Mouse (Mus musculus) gastrocnemius, postnatal 4 days (tissue): ENCODE data around the gene Slit3. TPM values are rescaled to one million over a fixed set of nuclear protein-coding genes. Genes with fewer than 3 reads are reported as not detected.

Experiments
- DNase-seq, 2 experiments: peaks; one replicate each; pipeline ENCODE4 v3.0.0; 2021 to 2022; ENCODE audit warnings: low spot score in 2 of 2, mixed read lengths in 2 of 2
- total RNA-seq, 2 experiments: library from RNA; stranded (reverse); gene quantifications; 2 replicates each; pipeline ENCODE4 v1.2.3; 2021

Gene Slit3
- total RNA-seq, 2 experiments from 2014 or later, result 17.0 to 24.0 TPM

- no peak for DNase-seq
Measured at GRCm38 (mm10) chr11:35614530-35614929, 493.5 kb downstream of the Slit3 start.

- DNase-seq, result no peak
Measured at GRCm38 (mm10) chr11:35619421-35619820, 498.4 kb downstream of the Slit3 start.

- DNase-seq, result no peak
Measured at GRCm38 (mm10) chr11:35622736-35623135, 501.7 kb downstream of the Slit3 start.

- DNase-seq, result no peak
Measured at GRCm38 (mm10) chr11:35624515-35625270, 503.7 kb downstream of the Slit3 start.

- DNase-seq, result no peak
Measured at GRCm38 (mm10) chr11:35625576-35625975, 504.6 kb downstream of the Slit3 start.

GRCm38 (mm10) chr11:35626161-35626885 lies 505.3 kb downstream of the Slit3 start:
- peak in 1 of 2 experiments; percentile 29 for DNase-seq

DNA sequence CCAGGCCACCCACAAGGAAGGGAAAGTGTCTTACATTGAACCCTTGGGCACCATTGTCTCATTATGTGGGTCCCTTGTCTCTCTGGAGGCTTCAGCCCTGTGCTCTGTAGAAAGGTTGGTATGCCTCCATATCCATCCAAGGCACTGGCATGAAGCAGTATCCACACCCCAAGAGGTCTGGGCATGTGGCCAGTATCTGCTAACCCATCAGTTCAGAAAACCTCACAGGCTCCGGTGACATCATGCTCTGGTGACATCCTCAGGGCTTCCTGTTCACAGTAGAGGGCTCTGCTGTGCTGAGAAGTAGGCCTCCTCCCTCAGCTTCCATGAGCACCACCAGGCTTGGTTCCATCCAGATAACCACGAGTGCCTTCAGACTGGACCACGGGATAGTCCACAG lies 506.8 kb downstream of the Slit3 start:
- no peak for DNase-seq

DNA sequence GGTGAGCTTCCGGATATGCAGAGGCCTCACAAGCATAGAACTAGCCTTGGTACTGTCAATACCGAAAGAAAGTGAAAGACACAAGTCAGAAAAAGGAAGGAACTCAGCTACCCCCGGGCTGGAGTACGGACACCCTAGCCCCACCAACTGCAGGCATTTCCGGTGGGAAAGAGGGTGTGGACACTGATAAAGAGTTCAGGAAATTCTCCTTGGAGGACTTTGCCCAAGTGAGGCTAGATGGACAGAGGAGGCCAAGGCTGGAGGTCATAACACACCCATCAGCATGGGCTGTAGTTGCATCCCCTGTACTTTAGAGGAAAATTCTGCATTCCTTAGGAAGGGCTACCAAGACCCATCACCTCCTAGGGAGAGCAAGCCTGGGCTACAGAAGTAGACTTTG lies 511.2 kb downstream of the Slit3 start:
- no peak for DNase-seq

DNA sequence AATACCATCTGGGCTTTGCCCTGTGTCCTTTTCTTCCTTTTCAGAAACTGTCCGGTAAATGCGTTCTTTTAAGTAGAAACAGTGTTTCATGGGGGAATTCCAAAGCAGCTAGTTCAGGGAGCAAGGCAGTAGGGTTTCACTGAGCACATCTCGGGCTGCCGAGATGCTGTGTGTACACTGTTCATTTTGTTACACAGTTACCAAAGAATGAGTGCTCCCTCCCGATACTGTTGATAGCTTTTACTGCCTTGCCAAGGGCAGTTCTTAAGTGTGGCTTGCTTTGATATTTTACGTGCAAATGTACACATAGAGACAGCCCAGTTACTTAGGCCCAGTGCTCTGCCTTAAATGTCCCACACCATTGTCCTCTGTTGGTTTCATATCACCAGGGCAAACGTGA lies 516.1 kb downstream of the Slit3 start:
- no peak for DNase-seq

DNA sequence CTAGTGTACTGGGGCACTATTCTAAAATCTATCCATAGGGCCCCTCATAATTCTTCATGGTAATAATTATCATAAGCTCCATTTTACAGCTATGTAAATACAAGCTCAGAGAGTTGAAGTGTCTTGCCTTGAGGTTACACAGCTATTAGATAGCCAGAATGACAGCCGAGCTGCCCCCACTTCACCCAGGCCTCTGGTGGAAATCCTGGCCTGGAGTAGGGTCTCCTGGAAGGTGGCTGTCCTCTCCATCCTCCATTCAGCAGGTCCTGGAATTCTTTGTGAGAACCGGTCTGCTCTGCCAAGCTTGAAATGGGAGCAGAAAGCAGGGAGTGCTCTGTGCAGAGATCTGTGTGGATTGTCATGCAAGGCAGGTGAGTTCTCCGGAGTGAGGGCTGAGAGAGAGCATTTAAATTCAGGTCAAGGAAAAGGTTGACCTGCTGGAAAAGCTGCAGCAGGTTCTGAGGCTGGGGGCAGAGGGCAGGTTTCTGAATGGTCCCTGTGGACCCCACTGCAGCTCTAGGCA lies 517.9 kb downstream of the Slit3 start:
- no peak for DNase-seq

GRCm38 (mm10) chr11:35639428-35639827 lies 518.4 kb downstream of the Slit3 start:
- DNase-seq, result no peak

DNA sequence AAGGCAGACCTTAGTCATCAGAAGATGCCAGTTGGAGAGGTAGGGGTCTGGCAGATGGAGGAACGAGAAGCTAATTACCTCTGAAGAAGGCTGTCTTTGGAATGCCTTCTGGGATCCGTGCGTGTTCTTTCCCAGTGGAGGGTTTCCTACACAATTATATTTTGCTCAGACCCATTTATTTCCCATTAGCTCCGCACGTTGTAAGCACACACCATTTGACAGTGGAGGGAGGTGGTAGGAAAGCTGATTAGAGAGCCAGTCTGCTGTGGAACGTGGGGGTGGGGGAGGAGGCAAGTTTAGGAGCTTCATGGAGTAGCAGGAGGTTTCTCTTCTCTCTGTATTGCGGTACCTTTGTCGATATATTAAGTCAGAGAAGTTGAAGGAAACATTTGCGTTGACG lies 530.3 kb downstream of the Slit3 start:
- no peak for DNase-seq

GRCm38 (mm10) chr11:35655836-35656235 lies 534.8 kb downstream of the Slit3 start:
- DNase-seq, result no peak

DNA sequence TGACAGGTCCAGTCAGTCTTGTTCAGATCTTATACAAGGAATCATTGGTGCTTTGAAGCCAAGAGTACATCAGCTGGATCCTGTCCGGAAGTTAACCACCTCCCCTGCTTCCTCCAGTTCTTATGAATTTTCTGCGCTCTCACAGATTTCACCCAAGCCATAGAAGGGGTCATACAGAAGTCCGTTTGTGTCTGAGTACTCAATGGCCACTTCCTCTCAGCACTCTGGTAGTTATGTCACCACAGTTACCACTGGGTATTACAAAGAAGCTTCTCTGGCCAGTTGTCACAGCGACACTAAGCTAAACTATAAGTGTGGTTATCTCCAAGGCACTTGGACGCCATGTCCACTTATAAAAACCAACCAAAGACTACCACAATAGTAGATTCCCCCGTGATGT lies 536.6 kb downstream of the Slit3 start:
- DNase-seq, result no peak

DNA sequence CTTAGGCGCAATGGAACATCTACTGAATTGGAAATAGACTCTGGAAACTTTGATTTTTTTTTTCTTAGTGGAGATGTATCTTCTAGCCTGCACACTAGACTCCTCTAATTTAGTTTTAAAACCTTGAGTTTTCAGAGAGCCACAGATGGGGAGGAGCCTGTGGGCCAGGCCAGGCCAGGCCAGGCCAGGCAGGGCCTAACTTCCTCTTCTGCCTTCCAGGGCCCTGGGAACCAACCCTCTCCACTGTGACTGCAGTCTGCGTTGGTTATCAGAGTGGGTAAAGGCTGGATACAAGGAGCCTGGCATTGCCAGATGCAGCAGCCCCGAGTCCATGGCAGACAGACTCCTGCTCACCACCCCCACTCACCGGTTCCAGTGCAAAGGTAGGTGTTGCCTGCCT lies 539.9 kb downstream of the Slit3 start:
- no peak for DNase-seq

- DNase-seq, result no peak
Measured at GRCm38 (mm10) chr11:35662945-35663344, 541.9 kb downstream of the Slit3 start.

DNA sequence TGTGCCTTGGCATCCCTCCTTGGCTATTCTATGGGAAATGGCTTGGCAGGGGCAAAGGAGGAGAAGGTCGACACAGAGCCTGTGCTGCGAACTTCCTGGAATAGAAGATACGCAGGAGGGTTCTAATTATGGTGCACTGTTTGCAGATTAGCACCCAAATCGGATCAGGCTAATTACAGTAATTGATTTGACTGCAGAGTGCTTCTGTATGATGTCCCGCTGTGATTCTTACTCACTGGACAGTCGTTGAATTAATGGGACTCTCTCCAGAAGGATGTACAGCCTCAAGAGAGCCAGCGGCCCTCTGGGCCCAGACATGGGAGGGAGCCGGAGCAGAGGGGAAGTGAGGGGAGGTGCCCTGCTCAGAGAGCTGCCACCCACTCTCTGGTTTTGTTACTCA lies 542.6 kb downstream of the Slit3 start:
- no peak for DNase-seq

DNA sequence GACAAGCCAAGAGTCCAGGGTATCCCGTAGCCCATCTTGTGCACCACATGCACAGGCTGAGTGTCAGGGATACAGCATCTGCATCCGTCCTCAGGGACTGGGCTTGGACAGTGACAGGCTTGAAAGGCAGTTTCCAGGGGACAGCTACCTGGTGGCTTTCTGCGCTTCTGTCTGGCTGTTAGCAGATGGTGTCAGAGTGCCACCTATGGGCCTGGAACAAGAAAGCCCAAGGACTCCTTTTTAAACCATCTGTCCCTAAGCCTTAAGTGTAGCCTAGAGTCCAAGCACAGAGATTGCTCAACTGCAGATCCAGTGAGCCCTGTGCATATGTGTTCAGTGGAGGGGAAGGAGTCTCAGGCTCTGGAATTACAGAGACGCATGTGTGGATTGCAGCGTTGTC lies 544.0 kb downstream of the Slit3 start:
- DNase-seq, result no peak

DNA sequence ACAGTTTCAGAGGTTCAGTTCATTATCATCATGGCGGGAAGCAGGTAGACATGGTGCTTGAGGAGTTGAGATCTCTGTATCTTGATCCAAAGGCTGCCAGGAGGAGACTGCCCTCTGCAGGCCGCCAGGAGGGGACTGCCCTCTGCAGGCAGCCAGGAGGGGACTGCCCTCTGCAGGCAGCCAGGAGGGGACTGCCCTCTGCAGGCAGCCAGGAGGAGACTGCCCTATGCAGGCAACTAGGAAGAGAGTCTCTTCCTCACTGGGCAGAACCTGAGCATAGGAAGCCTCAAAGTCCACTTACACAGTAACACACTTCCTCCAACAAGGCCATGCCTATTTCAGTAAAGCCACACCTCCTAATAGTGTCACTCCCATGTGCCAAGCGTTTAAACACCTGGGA lies 546.4 kb downstream of the Slit3 start:
- no peak for DNase-seq

DNA sequence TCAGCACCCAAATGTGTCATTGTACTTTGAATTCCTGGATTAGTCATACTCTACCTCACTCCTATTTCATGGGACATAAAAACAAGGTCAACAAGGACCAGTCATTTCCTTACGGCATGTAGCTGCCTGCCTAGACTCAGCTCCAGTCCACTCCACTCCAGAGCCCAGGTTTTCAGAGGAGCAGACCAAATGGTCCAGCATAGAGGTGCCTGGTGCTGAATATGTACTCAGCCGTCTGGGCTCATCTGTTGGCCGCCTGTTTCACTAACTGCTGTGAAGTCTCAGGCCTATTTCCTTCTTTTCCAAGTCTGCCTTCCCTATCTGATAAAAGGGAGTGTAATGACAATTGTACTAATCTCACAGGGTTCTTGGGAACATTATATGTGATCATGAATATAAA lies 547.1 kb downstream of the Slit3 start:
- DNase-seq, result no peak

DNA sequence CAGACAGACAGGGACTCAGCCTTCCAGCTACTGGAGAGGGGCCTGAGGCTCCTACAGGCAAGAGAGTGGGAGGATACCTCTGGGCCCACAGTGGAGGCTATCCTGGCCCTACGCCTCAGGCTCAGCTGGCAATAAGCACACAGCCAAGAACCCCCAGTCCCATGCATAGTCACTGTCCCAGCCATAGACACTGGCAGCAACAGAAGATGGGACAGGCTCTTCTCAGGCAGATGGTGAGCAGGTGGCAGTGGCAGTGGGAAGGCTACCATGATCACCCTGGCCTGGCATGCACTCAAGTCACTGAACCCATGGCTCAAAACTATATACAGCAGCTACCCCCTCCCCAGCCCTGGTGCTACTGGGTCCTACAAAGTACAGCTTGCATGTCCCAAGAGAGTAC lies 547.7 kb downstream of the Slit3 start:
- DNase-seq, result no peak

- no peak for DNase-seq
Measured at GRCm38 (mm10) chr11:35669536-35669935, 548.5 kb downstream of the Slit3 start.

- no peak for DNase-seq
Measured at GRCm38 (mm10) chr11:35670181-35670580, 549.2 kb downstream of the Slit3 start.
